Mouse (Mus musculus) megakaryocyte, embryonic 14.5 days (primary cell): ENCODE results near the gene Inafm2.

ENCODE experiments used
- FLI1 ChIP-seq: IDR thresholded peaks from 2 replicates; pipeline ENCODE4 v1.6.1; 2012; ENCODE audit warnings: low read length, inconsistent platforms, mixed read lengths
- GATA1 ChIP-seq: IDR thresholded peaks from 3 replicates; pipeline ENCODE4 v1.6.1; 2012; ENCODE audit warnings: mixed read lengths, low read length, inconsistent platforms, borderline replicate concordance

GRCm38 (mm10) chr2:118702883-118703761 is 42.4 kb upstream of the Inafm2 start:
- no peak for TF ChIP-seq GATA1
- no peak for TF ChIP-seq FLI1
